Mouse (Mus musculus) kidney, postnatal 36 days (tissue): ENCODE results near the gene Rbfox3.

ENCODE experiments used
- DNase-seq, 2 experiments: peaks; one replicate each; pipeline ENCODE4 v3.0.0; 2021 to 2022; ENCODE audit warnings: mixed read lengths in 2 of 2

The Rbfox3 gene

GRCm38 (mm10) chr11:118540411-118541026 is 370.9 kb downstream of the Rbfox3 start:
- DNase-seq, result peak; percentile 48 to 63

DNA sequence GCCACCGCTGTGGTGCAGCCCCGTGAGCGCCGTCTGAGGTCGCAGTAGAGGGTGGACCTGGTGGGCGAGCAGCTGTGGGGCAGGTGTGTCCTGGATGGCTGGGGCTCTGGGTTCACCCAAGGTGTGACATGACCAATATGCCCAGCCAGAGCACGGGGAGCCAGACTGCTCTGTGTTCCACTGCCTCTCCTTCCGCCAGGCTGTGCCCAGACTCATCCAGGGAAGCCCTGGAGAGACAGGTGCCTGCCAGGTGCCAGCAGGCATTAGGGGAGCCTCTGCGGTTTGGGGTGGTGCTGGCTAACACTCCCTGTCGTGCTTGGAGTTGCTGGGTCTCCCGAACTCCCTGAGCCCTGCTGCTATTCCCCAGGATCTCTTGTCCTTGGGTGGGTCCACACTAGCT is 373.4 kb downstream of the Rbfox3 start:
- DNase-seq, result no peak

- DNase-seq, result peak; percentile 23 to 67
These were observed 376.9 kb downstream of the Rbfox3 start for GRCm38 (mm10) chr11:118534382-118535092.

GRCm38 (mm10) chr11:118530313-118530712 is 381.1 kb downstream of the Rbfox3 start:
- DNase-seq, result no peak

DNA sequence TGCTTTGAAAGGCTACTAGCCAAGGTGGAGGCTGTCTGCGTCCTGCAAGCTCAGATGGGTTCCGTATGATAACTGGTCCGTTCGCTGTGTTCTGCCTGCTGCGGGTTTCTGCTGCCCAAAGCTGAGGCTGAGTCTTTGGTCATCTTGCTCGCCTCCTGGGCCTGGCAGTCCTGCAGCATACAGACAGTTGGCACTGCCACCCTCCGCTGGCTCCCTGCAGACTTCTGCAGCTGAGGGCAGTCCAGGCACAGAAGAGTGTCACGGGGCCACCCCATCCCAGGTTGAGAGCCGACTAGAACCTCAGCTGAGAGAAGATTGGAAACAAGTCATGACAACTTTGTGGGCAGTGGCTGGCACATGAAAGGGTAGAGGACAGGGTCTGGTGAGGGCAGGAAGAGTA is 382.6 kb downstream of the Rbfox3 start:
- DNase-seq, result no peak

- no peak for DNase-seq
These were observed 386.3 kb downstream of the Rbfox3 start for GRCm38 (mm10) chr11:118525059-118525458.

DNA sequence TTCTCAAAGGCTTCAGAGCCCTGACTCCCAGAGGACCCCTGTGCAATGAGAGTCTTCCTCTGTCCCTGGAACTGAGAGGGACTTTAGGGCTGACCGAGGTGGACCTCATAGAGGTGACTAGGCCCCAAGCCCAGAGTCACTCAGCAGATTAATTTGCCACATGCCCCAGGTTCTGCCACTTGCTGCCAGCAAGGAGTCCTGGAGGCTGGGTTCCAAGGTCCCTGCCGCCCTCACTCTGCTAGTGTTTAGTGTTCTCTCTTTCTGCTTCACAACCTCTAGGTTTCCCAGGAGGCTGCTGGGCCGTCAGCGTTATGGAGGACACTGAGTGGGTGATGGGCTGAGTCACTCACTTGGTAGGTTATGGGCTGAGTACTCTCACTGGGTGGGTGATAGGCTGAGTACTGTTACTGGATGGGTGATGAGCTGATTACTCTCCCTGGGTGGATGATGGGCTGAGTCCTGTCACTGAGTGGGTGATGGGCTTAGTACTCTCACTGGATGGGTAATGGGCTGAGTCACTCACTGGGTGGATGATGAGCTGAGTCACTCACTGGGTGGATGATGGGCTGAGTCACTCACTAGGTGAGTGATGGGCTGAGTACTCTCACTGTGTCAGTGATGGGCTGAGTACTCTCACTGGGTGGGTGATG is 387.8 kb downstream of the Rbfox3 start:
- no peak for DNase-seq

- no peak for DNase-seq
These were observed 390.5 kb downstream of the Rbfox3 start for GRCm38 (mm10) chr11:118520932-118521331.

DNA sequence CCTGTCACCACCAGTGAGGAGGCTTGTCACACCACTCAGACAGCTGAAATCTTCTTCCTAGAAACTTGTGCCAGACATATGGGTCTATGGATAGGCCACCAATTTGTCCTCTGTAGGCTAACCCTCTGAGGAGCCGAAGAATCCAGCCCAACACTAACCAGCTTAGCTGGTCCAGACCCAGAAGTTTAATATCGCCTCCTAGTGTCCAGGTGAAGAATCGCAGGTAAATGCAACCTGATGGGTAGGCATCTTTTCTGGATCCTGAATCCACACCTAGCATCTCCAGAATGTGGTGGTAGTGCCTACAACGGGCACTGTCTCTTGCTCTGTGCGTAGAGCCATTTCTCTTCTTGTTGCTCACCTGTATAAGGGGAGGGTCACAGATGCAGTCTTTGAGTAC is 391.1 kb downstream of the Rbfox3 start:
- DNase-seq, result peak in 1 of 2 experiments; percentile 22

DNA sequence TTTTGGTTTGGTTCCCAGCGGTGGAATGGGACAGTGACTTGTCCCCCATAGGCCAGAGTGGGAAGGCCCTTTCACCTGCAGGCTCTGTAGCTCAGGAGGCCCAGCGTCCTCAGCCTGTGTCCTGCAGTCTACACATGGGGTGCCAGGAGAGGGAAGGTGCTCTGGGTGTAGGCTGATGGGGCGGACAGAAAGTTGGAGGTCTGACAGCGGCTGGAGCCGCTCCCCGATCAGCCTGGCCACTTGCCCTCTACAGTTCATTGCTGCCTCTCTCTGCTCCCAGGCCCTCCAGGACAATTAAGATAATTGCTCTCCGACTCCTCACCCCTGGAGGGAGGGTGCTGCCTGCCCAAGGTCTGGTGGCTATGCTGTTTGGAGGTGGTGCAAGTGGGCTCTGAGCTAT is 392.7 kb downstream of the Rbfox3 start:
- DNase-seq, result no peak

GRCm38 (mm10) chr11:118517924-118518323 is 393.5 kb downstream of the Rbfox3 start:
- no peak for DNase-seq

DNA sequence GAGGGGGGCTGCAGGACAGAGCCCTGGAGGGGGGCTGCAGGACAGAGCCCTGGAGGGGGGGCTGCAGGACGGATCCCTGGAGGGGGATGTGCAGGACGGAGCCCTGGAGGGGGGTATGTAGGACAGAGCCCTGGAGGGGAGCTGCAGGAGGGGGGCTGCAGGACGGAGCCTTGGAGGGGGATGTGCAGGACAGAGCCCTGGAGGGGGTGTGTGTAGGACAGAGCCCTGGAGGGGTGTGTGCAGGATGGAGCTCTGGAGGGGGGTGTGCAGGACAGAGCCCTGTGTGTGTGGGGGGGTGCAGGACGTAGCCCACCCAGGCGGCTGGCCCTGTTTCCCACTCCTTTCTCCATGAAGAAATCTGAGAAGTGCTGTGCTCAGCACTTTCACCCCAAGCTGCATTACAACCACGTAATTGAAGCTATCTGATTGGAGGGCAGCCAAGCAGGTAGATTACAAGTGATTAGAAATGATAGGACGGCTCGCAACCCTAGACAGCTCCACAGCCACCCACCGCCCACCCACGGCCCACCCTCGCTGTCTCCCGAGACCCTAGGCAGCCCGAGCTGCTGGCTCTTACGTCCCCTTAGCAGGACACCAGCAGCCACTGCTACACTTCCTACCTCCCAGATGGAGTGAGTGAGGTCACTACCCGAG is 399.0 kb downstream of the Rbfox3 start:
- DNase-seq, result no peak

GRCm38 (mm10) chr11:118511851-118512250 is 399.5 kb downstream of the Rbfox3 start:
- DNase-seq, result peak; percentile 71 to 82

DNA sequence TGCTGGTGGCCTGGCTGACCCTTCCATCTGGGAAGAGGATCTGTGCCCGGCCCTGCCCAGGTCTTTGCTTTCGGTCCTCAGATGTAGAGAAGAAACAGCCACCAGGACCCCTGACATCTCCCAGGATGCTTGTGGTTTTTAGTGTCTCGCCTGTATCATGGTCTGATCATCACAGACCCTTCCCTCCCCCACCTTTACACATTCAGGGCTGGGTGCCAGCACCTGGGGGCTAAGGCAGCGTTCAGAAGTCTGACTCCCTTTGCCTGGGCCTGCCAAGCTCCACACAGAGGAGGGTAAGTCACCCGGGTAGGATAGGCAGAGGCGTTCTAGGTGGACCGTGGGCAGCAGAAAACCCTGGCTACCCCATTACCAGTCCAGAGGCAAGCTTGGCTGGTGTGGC is 403.1 kb downstream of the Rbfox3 start:
- DNase-seq, result no peak

DNA sequence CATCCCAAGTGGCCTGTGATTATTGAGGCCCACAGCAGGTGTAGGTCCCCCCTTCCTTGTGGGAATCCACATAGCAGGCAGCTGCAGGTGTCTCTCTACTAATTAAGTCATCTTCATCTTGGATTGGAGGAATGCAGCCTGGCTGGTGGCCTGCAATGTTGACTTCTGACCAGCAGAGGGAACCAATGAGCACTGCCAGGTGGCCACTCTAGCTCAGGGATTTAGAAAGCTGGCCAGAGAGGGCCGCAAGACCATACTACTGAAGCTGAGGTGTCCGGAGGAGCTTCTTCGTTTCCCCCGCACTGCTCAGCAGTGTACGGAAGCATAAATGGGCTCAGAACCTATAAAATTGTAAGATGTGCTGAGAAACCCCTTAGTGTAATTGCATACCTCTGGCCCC is 403.5 kb downstream of the Rbfox3 start:
- DNase-seq, result peak; percentile 68 to 87

- no peak for DNase-seq
These were observed 404.3 kb downstream of the Rbfox3 start for GRCm38 (mm10) chr11:118507095-118507494.

DNA sequence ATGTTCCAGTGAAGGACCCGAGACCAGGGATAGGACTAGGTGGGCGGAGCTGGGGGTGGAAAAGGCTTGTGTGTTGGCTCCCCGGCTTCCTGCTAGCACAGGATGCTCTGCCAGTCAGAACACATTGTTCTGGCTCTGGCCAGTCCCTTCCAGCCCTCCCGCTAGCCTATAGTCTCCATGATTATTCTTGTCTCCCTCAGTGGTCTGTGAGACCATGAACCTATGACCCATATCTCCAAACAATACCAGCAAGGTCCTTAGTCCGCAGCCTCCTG is 407.3 kb downstream of the Rbfox3 start:
- DNase-seq, result peak; percentile 30 to 46

DNA sequence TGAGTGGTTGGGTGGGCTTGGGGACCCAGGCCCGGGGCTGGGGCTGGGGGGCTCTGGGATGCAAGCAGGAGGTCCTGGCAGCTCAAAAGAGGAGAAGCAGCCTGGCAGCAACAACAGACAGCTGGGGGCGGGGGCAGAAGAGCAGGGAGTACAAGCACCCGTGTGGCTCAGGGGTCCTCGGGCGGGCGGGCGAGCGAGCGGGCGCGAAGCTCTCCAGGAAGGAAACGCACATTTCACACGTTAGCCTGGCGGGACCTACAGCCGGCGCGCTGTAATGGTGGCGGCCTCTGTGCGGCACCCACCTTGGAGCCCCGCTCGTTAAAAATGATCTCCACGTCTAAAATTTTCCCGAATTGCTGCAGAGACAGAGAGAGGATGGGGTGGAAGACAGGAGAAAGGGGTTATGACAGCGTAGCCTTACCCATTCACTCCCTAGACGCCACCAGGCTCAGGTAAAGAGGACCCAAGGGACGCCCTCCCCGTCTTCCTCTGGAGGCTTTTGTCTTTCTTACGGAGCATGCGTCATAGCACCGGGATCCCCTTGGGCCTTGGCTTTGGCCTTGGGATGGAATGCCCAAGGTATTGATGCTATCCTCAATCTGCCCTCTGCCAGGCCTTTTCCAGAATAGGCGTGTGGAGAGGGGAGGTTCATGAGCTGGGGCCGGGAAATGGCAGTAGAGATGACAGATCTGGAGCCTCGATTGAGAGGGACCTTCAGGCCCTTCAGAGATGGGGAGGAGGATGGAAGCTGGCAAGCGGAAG is 407.8 kb downstream of the Rbfox3 start:
- DNase-seq, result no peak

- no peak for DNase-seq
These were observed 408.4 kb downstream of the Rbfox3 start for GRCm38 (mm10) chr11:118502990-118503389.

DNA sequence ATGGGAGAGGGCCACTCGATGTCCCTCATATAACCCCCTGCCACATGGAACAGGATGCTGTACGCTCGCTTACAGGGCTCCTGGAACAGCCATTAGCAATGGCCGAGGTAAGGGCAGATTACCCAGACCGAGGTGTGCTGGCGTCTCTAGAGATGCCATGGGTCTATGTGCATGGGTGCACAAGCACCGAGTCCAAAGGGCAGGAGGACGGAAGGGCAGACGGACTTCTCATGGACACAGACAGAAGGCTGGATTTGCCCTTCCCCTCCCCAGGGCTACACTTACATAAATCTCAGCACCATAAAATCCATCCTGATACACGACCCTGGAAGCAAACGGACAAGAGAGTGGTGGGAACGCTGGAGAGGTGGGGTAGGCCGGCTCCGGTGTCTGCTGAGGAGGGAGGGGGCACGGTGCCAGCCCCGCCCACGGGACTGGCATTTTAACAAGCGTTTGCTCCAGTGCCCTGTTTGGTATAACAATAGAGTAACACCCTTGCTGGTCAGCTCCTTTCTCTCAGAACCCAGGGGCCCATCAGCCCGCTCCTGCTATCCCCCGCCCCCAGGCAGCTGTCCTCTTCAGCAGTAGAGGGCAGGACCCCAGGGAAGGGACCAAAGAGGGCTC is 415.2 kb downstream of the Rbfox3 start:
- peak; percentile 81 to 83 for DNase-seq

DNA sequence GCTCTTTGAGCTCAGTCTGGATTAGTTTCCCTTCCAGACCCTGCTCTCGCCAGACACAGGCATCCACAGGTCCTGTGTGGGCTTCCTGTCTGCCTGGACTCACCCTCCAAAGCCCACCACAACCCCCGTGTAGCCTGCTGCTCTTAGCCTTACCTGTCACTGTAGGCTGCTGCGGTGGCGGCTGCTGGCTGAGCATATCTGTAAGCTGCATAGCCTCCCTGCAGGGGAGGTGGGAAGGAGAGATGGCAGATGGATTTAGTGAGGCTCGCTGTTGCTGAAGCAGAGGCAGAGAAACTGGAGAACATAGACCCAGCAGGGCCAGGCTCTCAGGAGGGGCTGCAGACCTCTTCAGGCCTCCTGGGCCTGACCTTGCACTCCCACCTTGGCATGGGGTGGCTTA is 416.3 kb downstream of the Rbfox3 start:
- DNase-seq, result no peak

DNA sequence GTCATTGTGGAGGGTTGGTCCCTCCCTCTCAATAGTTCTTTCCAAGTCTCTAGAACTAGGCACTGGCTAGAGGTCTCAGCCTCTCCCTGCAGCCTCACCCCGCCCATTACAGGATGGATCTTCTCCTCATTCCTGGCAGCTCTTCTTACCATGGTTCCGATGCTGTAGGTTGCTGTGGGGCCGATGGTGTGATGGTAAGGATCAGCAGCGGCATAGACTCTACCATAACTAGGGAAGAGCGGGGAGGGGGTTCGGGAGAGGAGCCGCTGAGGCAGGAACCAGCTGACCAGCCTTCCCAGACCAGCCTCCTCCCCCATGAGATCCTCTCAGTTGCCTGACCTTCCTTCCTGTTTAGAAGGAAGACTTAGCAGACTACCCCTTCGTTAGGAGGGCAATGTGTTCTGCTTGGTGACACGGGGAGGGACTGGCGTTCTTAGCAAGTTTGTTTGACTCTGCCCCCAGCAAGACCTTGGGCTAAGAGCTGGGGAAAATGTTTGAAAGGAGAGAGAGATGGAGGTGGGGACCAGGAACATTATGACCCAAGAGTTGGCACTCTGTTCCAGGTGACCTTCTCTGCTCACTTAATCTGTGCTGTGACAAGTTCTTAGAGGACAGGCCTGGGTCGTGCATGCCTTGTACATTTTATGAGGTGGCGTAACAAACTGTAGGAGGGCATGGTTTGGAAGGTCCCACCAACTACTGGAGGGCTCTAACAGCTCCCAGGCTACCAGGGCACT is 417.2 kb downstream of the Rbfox3 start:
- DNase-seq, result no peak
